Mouse (Mus musculus) left cerebral cortex, adult 2 months (tissue): Measurements from ENCODE around the gene Ehmt1. TPM values are rescaled to one million over a fixed set of nuclear protein-coding genes. Genes with fewer than 3 reads are reported as not detected.

Experiments used
- DNase-seq, 2 experiments: peaks; one replicate each; pipeline ENCODE4 v3.0.0; 2021 to 2022; ENCODE audit warnings: low spot score in 2 of 2, mixed read lengths in 1 of 2; ENCODE audit errors: extremely low spot score in 1 of 2
- H3K27ac ChIP-seq: fragments of 200-600 bp; 2 replicates; pipeline ENCODE4 v1.8.1; 2022
- H3K4me3 ChIP-seq: fragments of 200-600 bp; 2 replicates; pipeline ENCODE4 v1.8.1; 2022
- CTCF ChIP-seq: fragments of 200-600 bp; IDR thresholded peaks from 2 replicates; pipeline ENCODE4 v1.8.1; 2022; ENCODE audit warnings: antibody characterized with exemption, mild to moderate bottlenecking, moderate library complexity
- intact Hi-C: fragments of 180-260 bp; cut with DNase I; formaldehyde crosslinking; loops from one replicate; pipeline ENCODE4 v1.15.1; 2025
- total RNA-seq, 2 experiments: library from RNA; stranded (reverse); gene quantifications; 2 replicates each; pipeline ENCODE4 v1.2.3; 2021

Gene Ehmt1
- total RNA-seq, 2 experiments from 2014 or later: 53.1 to 59.4 TPM

GRCm38 (mm10) chr2:24929593-24929992 is 10.2 kb upstream of the Ehmt1 start:
- no peak for DNase-seq
- TF ChIP-seq CTCF: no peak
- no peak overlapping the region for H3K27ac ChIP-seq
- H3K4me3 ChIP-seq: no peak overlapping the region
- intact Hi-C loops: no loop called here

DNA sequence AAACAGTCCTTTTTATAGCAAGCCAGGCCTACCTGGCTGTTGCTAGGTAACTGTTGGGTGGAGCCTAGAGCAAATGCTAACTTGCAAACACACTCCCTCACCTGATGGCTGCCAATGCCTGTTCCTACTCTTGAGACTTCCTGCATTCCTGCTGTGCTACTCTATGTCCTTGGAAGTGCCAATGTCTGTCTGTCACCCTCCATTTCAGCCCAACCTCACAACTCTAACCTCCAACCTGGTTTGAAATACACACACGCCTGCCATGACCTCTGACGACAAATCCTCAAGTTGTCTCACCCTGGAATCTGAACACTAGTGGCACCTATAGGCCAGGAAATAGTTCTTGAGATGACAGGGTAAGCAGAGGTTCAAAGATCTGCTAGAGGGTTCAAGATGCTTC is 9.7 kb upstream of the Ehmt1 start:
- Histone ChIP-seq H3K4me3 (no peak overlapping the region), H3K27ac (no peak overlapping the region)
- no peak for DNase-seq
- no peak for TF ChIP-seq CTCF
- intact Hi-C loops: no loop called here

GRCm38 (mm10) chr2:24927810-24928479 is 8.5 kb upstream of the Ehmt1 start:
- no peak overlapping the region for H3K27ac ChIP-seq
- TF ChIP-seq CTCF: no peak
- intact Hi-C loops: no loop called here

DNA sequence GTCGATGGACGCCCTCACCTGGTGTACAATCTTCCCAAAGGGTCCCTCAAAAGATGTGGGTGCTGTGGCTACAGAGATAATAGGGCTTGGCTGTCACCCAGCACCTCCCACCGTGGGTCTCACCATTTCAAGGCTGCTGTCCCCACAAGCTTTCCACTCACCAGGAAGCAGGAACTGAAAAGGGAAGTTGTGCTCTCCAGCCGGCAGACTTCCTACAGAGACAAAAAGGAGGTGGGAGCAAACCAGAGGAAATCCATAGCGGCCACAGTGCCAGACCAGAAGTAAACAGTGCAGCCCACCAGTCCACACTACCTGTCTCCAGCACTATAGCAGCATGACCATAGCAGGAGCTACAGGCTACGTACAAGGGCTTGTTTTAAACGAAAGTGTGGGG is 7.5 kb upstream of the Ehmt1 start:
- H3K27ac ChIP-seq: no peak overlapping the region
- no peak for DNase-seq
- no peak for TF ChIP-seq CTCF
- intact Hi-C loops: no loop called here
- H3K4me3 ChIP-seq: no peak overlapping the region

More at GRCm38 (mm10) chr2:24927810-24928479, 8.5 kb upstream of the Ehmt1 start:
- no peak overlapping the region for H3K4me3 ChIP-seq
- DNase-seq: no peak

- DNase-seq: no peak
- H3K27ac ChIP-seq: no peak overlapping the region
- no peak for TF ChIP-seq CTCF
- intact Hi-C loops: no loop called here
- no peak overlapping the region for H3K4me3 ChIP-seq
Observed at GRCm38 (mm10) chr2:24926345-24926964, 7.0 kb upstream of the Ehmt1 start.

- DNase-seq: no peak
- Histone ChIP-seq H3K4me3 (no peak overlapping the region), H3K27ac (no peak overlapping the region)
- no peak for TF ChIP-seq CTCF
- intact Hi-C loops: no loop called here
Observed at GRCm38 (mm10) chr2:24925284-24925683, 5.9 kb upstream of the Ehmt1 start.

DNA sequence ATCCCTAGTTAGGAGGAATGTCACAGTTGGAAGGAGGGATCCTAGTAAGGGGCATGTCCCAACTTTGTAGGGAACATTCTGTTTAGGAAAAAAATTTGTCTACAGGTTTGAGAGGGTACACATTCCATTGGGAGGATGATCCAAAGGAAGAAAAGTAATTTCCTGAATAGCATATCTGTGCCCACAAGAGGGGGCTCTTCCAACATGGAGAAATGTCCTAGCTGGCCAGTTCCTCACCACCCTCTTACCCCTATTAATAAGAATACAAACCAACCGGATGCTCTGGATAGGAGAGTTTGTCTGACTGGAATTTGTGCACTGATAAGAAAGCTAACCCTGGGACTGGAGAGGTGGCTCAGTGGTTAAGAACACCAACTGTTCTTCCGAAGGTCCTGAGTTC is 4.1 kb upstream of the Ehmt1 start:
- intact Hi-C loops: no loop called here
- no peak overlapping the region for H3K27ac ChIP-seq
- DNase-seq: no peak
- no peak overlapping the region for H3K4me3 ChIP-seq
- TF ChIP-seq CTCF: peak; percentile 56

- intact Hi-C loops: no loop called here
- DNase-seq: no peak
- Histone ChIP-seq H3K4me3 (peak overlapping the region; percentile 88), H3K27ac (peak overlapping the region; percentile 89)
- no peak for TF ChIP-seq CTCF
Observed at GRCm38 (mm10) chr2:24919839-24920175, 393 bp upstream of the Ehmt1 start.

DNA sequence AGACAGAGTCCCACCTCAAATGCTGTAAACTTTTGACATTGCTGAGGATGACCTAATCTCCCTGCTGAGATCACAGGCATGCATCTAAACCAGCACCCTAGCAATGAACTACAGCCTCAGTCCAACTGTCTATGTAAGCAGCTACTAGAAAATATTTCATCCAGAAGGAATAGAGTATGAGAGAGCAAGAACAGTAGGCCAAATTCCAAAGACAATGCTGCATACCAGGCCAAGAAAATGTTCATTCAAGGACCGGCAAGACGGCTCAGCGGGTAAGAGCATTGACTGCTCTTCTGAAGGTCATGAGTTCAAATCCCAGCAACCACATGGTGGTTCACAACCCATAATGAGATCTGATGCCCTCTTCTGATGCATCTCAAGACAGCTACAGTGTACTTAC is 4.7 kb downstream of the Ehmt1 start:
- intact Hi-C loops: no loop called here
- Histone ChIP-seq H3K4me3 (no peak overlapping the region), H3K27ac (no peak overlapping the region)
- DNase-seq: no peak
- TF ChIP-seq CTCF: no peak

- Histone ChIP-seq H3K4me3 (no peak overlapping the region), H3K27ac (no peak overlapping the region)
- no peak for TF ChIP-seq CTCF
- DNase-seq: no peak
- intact Hi-C loops: no loop called here
Observed at GRCm38 (mm10) chr2:24912589-24912988, 6.8 kb downstream of the Ehmt1 start.

DNA sequence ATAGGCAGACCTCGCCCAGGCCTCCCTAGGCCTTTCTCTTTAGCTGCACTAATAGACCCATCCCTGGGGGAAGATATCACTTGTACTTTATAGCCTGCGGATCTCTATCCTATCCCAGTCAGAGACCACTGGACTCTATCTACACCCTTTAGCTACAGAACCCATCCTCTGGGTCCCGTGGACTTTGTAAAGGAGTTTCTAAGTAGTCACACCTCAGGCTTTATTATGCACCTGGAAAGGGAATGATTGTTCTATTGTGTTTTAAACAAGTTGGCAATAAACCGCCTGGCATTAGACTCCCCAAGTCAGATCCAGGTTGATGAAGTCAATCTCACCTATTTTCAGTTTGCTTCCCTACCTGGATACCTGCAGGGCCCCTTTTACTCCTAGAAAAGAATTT is 7.2 kb downstream of the Ehmt1 start:
- Histone ChIP-seq H3K4me3 (no peak overlapping the region), H3K27ac (no peak overlapping the region)
- intact Hi-C loops: no loop called here
- no peak for DNase-seq
- TF ChIP-seq CTCF: no peak

DNA sequence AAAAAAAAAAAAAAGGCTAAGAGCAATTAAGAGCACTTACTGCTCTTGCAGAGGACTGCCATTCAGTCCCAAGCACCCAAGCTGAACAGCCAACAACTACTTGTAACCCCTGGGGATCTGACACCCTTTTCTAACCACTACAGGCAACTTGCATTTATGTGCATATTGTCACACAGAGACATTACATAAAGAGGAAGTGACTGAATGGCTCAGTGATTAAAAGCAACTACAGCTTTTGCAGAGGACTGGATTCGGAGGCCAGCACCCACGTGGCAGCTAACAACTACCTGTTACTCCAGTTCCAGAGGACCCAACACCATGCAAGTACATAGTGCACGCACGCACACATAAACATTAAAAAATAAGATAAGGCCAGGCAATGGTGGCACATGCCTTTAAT is 8.9 kb downstream of the Ehmt1 start:
- no peak for DNase-seq
- no peak for TF ChIP-seq CTCF
- no peak overlapping the region for H3K27ac ChIP-seq
- intact Hi-C loops: no loop called here
- H3K4me3 ChIP-seq: no peak overlapping the region

DNA sequence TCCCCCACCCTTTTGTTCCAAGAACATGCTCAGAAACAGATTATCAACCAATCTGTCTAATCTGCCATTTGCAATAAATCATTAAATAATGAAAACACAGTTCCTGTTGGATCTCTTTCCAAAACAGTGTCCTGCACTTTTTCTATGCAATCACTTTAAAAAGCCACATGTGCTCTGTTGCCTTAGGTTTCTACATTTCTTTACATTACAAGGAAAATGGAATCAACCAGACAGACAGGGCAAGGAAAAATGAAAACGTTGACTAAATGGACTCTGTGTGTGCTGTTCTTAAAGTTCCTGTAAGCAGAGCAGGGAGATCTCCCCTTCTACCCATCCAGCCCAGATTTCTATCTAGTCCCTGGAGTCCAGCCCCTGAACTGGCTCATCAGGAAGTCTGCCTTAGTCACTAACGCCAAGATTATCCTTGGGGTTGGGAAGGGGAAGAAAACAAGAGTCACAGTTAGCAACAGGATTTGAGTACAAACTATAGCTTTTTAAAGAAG is 13.7 kb downstream of the Ehmt1 start:
- Histone ChIP-seq H3K4me3 (no peak overlapping the region), H3K27ac (no peak overlapping the region)
- intact Hi-C loops: no loop called here
- TF ChIP-seq CTCF: no peak
- no peak for DNase-seq
